Mouse (Mus musculus) brain, embryonic 14.5 days (tissue): ENCODE data around the gene Pbx4.

ENCODE experiments used
- CTCF ChIP-seq: fragments of 200-500 bp; IDR thresholded peaks from 2 replicates; pipeline ENCODE4 v1.5.1; 2012; ENCODE audit warnings: inconsistent platforms, mild to moderate bottlenecking, moderate library complexity, borderline replicate concordance; ENCODE audit not compliant: insufficient read depth, insufficient read length; ENCODE audit errors: extremely low read depth
- POLR2A ChIP-seq: fragments of 200-500 bp; IDR thresholded peaks from 2 replicates; pipeline ENCODE4 v1.6.1; 2012; ENCODE audit warnings: mild to moderate bottlenecking, inconsistent platforms, borderline replicate concordance; ENCODE audit not compliant: poor library complexity, insufficient read depth, insufficient read length, severe bottlenecking; ENCODE audit errors: extremely low read depth

DNA sequence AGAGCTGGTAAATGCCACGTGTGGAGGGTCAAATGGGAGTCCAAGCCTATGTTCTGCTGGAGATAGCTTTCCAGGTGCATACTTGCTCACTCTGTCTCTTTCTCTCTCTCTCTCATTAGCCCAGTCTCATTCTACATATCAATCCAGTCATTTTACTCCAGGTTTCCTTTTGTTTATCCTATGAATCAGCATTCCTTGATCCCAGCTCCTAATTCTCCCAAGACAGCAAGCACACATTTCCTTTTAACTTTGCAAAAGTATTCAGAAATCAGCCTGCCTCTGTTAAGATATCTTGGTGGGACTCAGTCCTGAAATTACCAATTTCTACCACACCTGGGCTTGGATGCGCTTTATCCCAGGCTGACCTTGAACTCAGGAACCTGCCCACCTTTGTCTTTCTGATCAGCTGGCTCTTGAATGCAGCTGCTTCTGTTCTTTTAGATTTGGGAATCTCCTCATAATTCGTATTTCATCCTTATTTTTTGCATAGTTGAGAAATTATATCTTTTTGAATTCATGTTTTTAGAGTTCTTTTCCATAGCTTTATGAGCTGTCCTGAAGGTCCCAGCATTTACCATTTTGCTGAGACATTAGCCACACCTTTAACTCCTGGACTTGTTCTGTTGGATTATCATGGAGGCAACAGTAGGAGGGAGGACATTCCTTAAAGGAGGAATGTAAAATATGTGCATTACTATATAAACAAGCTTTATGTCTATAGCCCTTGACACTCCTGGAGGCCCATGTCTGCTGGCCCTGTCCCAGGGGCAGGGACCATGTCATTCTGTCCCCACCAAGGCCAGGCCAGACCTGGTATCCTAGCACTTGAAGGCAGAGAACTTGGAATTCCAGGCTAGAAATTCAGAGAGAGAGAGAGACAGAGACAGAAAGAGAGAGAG lies 15.1 kb downstream of the Pbx4 start:
- TF ChIP-seq CTCF (no peak), POLR2A (no peak)
